Comparison of ENCODE assay signal across 26 mouse cellular contexts in genomic region chr2:126844751-126845150, GRCm38 (mm10).
"Had no signal": no experiment of that assay in that cellular context is flagged by ENCODE, and none has a peak within 500 bp of the region (broad histone marks: within the 10 kb centered on the region; RNA-seq: fewer than 3 reads in every experiment).

No protein-coding gene starts in this region.

- H3K4me3 ChIP-seq: heart, adult 2 months; heart, embryonic 13.5 days; heart, embryonic 15.5 days; hindbrain, embryonic 10.5 days; hindbrain, embryonic 12.5 days; intestine, embryonic 15.5 days; layer of hippocampus, adult 2 months; left cerebral cortex, adult 2 months; limb, embryonic 10.5 days; limb, embryonic 12.5 days; liver, embryonic 13.5 days; liver, embryonic 15.5 days had no signal

- H3K27me3 ChIP-seq: heart, embryonic 13.5 days; heart, embryonic 15.5 days; hindbrain, embryonic 12.5 days; intestine, embryonic 15.5 days; limb, embryonic 12.5 days; liver, embryonic 13.5 days; liver, embryonic 15.5 days had no signal

- ATAC-seq: hindbrain, embryonic 16.5 days; inflammation-experienced regulatory T-cells, adult 6 months; intestine, embryonic 15.5 days; intestine, postnatal 0 days; liver, postnatal 0 days had no signal

- DNase-seq: gastrocnemius, postnatal 14 days; gastrocnemius, postnatal 36 days; heart, adult 11 months; heart, adult 2 months; heart, postnatal 4 days; kidney, adult 18-20 months; kidney, adult 8-10 months; kidney, postnatal 10 days; kidney, postnatal 25 days; kidney, postnatal 4 days; liver; liver, embryonic 13.5 days; liver, postnatal 0 days had no signal
